Mouse (Mus musculus) layer of hippocampus, adult 18-20 months (tissue): ENCODE data around the gene Mrgprb2. TPM values are rescaled to one million over a fixed set of nuclear protein-coding genes. Genes with fewer than 3 reads are reported as not detected.

Experiments
- DNase-seq, 2 experiments: peaks; one replicate each; pipeline ENCODE4 v3.0.0; 2022; ENCODE audit warnings: low spot score in 2 of 2
- long read RNA-seq: library from polyadenylated mRNA; stranded (forward); transcript quantifications from one replicate; pipeline ENCODE4 v2.0.0, GENCODE M21; 2021
- total RNA-seq, 2 experiments: library from RNA; stranded (reverse); gene quantifications; 2 replicates each; pipeline ENCODE4 v1.2.3; 2021

Mrgprb2 gene
- not detected for total RNA-seq
- long read RNA-seq: 0 reads

- DNase-seq: no peak
Measured at GRCm38 (mm10) chr7:48557986-48558385, at the start of gene Mrgprb2. TSS of gene Mrgprb2 (minus strand) at chr7:48558086.

Other genes starting within 250 kb of the Mrgprb2 start
- gene Mrgprb8, start 169.6 kb downstream of the Mrgprb2 start, total RNA-seq: not detected
- under 1 TPM in 1 of 2 experiments, not detected in 1; 0.08 TPM for gene Mrgprb1, start 101.7 kb downstream of the Mrgprb2 start, total RNA-seq
- gene Mrgprx2, start 58.8 kb downstream of the Mrgprb2 start, total RNA-seq: not detected
- not detected for gene Mrgprb3, start 85.7 kb upstream of the Mrgprb2 start, total RNA-seq
- 10 to 100 TPM; 20.4 to 23.3 TPM for gene Zdhhc13, start 230.9 kb upstream of the Mrgprb2 start, total RNA-seq